In the genomic region with DNA sequence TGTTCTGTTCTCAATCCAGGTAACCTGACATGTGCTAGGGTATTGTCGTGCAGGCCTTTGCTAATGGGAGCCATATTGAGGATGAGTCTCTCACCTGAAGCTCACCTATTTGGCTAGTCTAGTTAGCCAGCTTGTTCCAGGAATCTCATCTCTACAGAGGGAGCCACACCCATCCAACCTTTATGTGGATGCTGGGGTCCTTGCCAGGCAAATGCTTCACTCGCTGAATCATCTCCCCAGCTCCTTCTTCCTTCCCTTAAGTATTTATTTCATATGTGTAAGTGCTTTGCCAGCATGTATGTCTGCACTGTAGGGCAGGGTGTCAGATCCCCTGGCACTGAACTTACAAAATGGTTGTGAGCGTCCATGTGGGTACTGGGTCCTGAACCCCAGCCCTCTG, we compare ENCODE assay signal across 24 mouse cellular contexts. TPM values are rescaled to one million over a fixed set of nuclear protein-coding genes. Genes with fewer than 3 reads are reported as not detected.
DNase-seq lines count a peak whose midpoint lies in the region; ATAC-seq and TF ChIP-seq lines count a peak whose summit lies in the region.
"Had no signal": no experiment of that assay in that cellular context is flagged by ENCODE, and none has a peak within 500 bp of the region (broad histone marks: within the 10 kb centered on the region; RNA-seq: fewer than 3 reads in every experiment).

No protein-coding gene starts in this region.

- H3K4me3 ChIP-seq in heart, embryonic 15.5 days, result no peak overlapping the region
- H3K4me3 ChIP-seq in heart, embryonic 10.5 days, result no peak overlapping the region
- no peak overlapping the region for H3K4me3 ChIP-seq in liver, embryonic 13.5 days (replicated peaks)
- H3K4me3 ChIP-seq in liver, embryonic 12.5 days, result no peak overlapping the region
- no peak overlapping the region for H3K4me3 ChIP-seq in ES-Bruce4 (ENCODE audit: low read depth, low read length)
- no peak overlapping the region for H3K4me3 ChIP-seq in embryonic fibroblast, embryonic 13.5 days (ENCODE audit: insufficient read depth, low read length)
- H3K4me3 ChIP-seq in hindbrain, embryonic 13.5 days, result no peak overlapping the region
- H3K4me3 ChIP-seq: forebrain, embryonic 15.5 days; layer of hippocampus, adult 2 months; limb, embryonic 13.5 days; stomach, embryonic 15.5 days had no signal

- peaks cover 93% of the 10 kb centered on the region for H3K36me3 ChIP-seq in heart, embryonic 15.5 days
- H3K36me3 ChIP-seq in heart, embryonic 10.5 days, result peaks cover 97% of the 10 kb centered on the region
- peaks cover 80% of the 10 kb centered on the region for H3K36me3 ChIP-seq in liver, embryonic 13.5 days
- peaks cover 87% of the 10 kb centered on the region for H3K36me3 ChIP-seq in liver, embryonic 12.5 days
- peaks cover 41% of the 10 kb centered on the region for H3K36me3 ChIP-seq in ES-Bruce4 (ENCODE audit: control insufficient read depth, insufficient read depth, low read length, poor library complexity, severe bottlenecking)
- H3K36me3 ChIP-seq in hindbrain, embryonic 13.5 days, result peaks cover 92% of the 10 kb centered on the region

- 76% methylated on average over 3 of the region's 3 CpGs for WGBS in heart, embryonic 15.5 days
- 91% methylated on average over 3 of the region's 3 CpGs for WGBS in heart, embryonic 10.5 days
- WGBS in liver, embryonic 13.5 days (ENCODE audit: insufficient replicate concordance), result 73% methylated on average over 3 of the region's 3 CpGs
- 80% methylated on average over 3 of the region's 3 CpGs for WGBS in liver, embryonic 12.5 days (ENCODE audit: insufficient replicate concordance)
- WGBS in hindbrain, embryonic 13.5 days, result 95% methylated on average over 3 of the region's 3 CpGs

- TF ChIP-seq EP300 in ES-Bruce4 (IDR thresholded peaks at IDR 0.05; ENCODE audit: insufficient read depth, low read depth, low read length), result no peak

- no peak for ATAC-seq in heart, embryonic 15.5 days (replicated peaks; ENCODE audit: insufficient number of reproducible peaks, insufficient read depth, low FRiP score, low read depth)
- no peak for ATAC-seq in liver, embryonic 13.5 days (ENCODE audit: low read depth)
- ATAC-seq in liver, embryonic 12.5 days, result no peak
- no peak for ATAC-seq in hindbrain, embryonic 13.5 days (ENCODE audit: low FRiP score)
- ATAC-seq: forebrain, embryonic 15.5 days had no signal

- no peak overlapping the region for H3K9ac ChIP-seq in heart, embryonic 15.5 days
- no peak overlapping the region for H3K9ac ChIP-seq in liver, embryonic 13.5 days
- no peak overlapping the region for H3K9ac ChIP-seq in liver, embryonic 12.5 days
- H3K9ac ChIP-seq in ES-Bruce4 (ENCODE audit: low read depth, poor library complexity, severe bottlenecking), result no peak overlapping the region
- H3K9ac ChIP-seq in hindbrain, embryonic 13.5 days, result no peak overlapping the region
- H3K9ac ChIP-seq: forebrain, embryonic 15.5 days; limb, embryonic 13.5 days; liver, embryonic 14.5 days; lung, embryonic 14.5 days; stomach, embryonic 15.5 days had no signal

- H3K4me1 ChIP-seq in heart, embryonic 15.5 days (replicated peaks), result peaks cover 30% of the 10 kb centered on the region
- H3K4me1 ChIP-seq in heart, embryonic 10.5 days, result peaks cover 23% of the 10 kb centered on the region
- peaks cover 24% of the 10 kb centered on the region for H3K4me1 ChIP-seq in liver, embryonic 13.5 days (replicated peaks)
- H3K4me1 ChIP-seq in liver, embryonic 12.5 days, result peaks cover 16% of the 10 kb centered on the region
- H3K4me1 ChIP-seq in ES-Bruce4 (ENCODE audit: control insufficient read depth, insufficient read depth, low read length), result peaks cover 4% of the 10 kb centered on the region
- H3K4me1 ChIP-seq in embryonic fibroblast, embryonic 13.5 days (ENCODE audit: control insufficient read depth, insufficient read depth, low read length), result peaks cover 45% of the 10 kb centered on the region
- H3K4me1 ChIP-seq in hindbrain, embryonic 13.5 days (replicated peaks), result no peaks in the 10 kb centered on the region
- H3K4me1 ChIP-seq: forebrain, embryonic 15.5 days; limb, embryonic 13.5 days had no signal

- no peak for DNase-seq in heart, embryonic 10.5 days (ENCODE audit: low spot score)
- DNase-seq in liver, embryonic 13.5 days, result no peak
- DNase-seq: cerebellum, adult 9-10 months; gastrocnemius, postnatal 10 days; kidney, postnatal 10 days; layer of hippocampus, postnatal 36 days; lung, embryonic 14.5 days; thymus, adult 18-20 months; thymus, postnatal 4 days had no signal

- H3K27ac ChIP-seq in heart, embryonic 15.5 days, result peak overlapping the region; percentile 16
- H3K27ac ChIP-seq in heart, embryonic 10.5 days, result no peak overlapping the region
- H3K27ac ChIP-seq in liver, embryonic 13.5 days, result peak overlapping the region; percentile 5; the same call in 1 of the 2 replicates
- H3K27ac ChIP-seq in liver, embryonic 12.5 days, result no peak overlapping the region
- peak overlapping the region; percentile 21; the same call in 1 of the 2 replicates for H3K27ac ChIP-seq in ES-Bruce4 (ENCODE audit: insufficient read depth, low read length)
- H3K27ac ChIP-seq in embryonic fibroblast, embryonic 13.5 days (ENCODE audit: insufficient read depth, low read length), result peak overlapping the region; percentile 99
- H3K27ac ChIP-seq in hindbrain, embryonic 13.5 days, result no peak overlapping the region
- H3K27ac ChIP-seq: forebrain, embryonic 15.5 days; layer of hippocampus, adult 2 months; limb, embryonic 13.5 days; liver, embryonic 14.5 days; stomach, embryonic 15.5 days had no signal

- H3K9me3 ChIP-seq in heart, embryonic 15.5 days (replicated peaks), result no peaks in the 10 kb centered on the region
- H3K9me3 ChIP-seq in heart, embryonic 10.5 days, result no peaks in the 10 kb centered on the region
- H3K9me3 ChIP-seq in liver, embryonic 13.5 days (replicated peaks), result no peaks in the 10 kb centered on the region
- no peaks in the 10 kb centered on the region for H3K9me3 ChIP-seq in liver, embryonic 12.5 days (replicated peaks)
- H3K9me3 ChIP-seq in ES-Bruce4 (replicated peaks; ENCODE audit: control insufficient read depth, insufficient read depth, low read length, poor library complexity, severe bottlenecking), result no peaks in the 10 kb centered on the region
- H3K9me3 ChIP-seq in hindbrain, embryonic 13.5 days, result no peaks in the 10 kb centered on the region
- H3K9me3 ChIP-seq: forebrain, embryonic 15.5 days; limb, embryonic 13.5 days; stomach, embryonic 15.5 days had no signal

- TF ChIP-seq CTCF in ES-Bruce4 (IDR thresholded peaks at IDR 0.05; ENCODE audit: low read depth, low read length), result no peak
- TF ChIP-seq CTCF in embryonic fibroblast, embryonic 13.5 days (IDR thresholded peaks at IDR 0.05; ENCODE audit: borderline replicate concordance, insufficient read depth, low read length), result no peak

- TF ChIP-seq POLR2A in ES-Bruce4 (IDR thresholded peaks at IDR 0.05; ENCODE audit: insufficient read depth, low read length), result no peak
- no peak for TF ChIP-seq POLR2A in embryonic fibroblast, embryonic 13.5 days (IDR thresholded peaks at IDR 0.05; ENCODE audit: low read depth, low read length)

- H3K4me2 ChIP-seq in heart, embryonic 15.5 days, result no peak overlapping the region
- H3K4me2 ChIP-seq in liver, embryonic 13.5 days, result no peak overlapping the region
- H3K4me2 ChIP-seq in liver, embryonic 12.5 days, result no peak overlapping the region
- H3K4me2 ChIP-seq in hindbrain, embryonic 13.5 days, result no peak overlapping the region
- H3K4me2 ChIP-seq: forebrain, embryonic 15.5 days; limb, embryonic 13.5 days; lung, embryonic 14.5 days; stomach, embryonic 15.5 days had no signal

- H3K27me3 ChIP-seq in heart, embryonic 15.5 days, result no peaks in the 10 kb centered on the region
- H3K27me3 ChIP-seq in heart, embryonic 10.5 days (ENCODE audit: insufficient read depth, poor library complexity, severe bottlenecking), result no peaks in the 10 kb centered on the region
- no peaks in the 10 kb centered on the region for H3K27me3 ChIP-seq in liver, embryonic 13.5 days
- no peaks in the 10 kb centered on the region for H3K27me3 ChIP-seq in liver, embryonic 12.5 days (replicated peaks)
- no peaks in the 10 kb centered on the region for H3K27me3 ChIP-seq in ES-Bruce4 (ENCODE audit: control insufficient read depth, insufficient read depth, low read length, poor library complexity, severe bottlenecking)
- no peaks in the 10 kb centered on the region for H3K27me3 ChIP-seq in hindbrain, embryonic 13.5 days
- H3K27me3 ChIP-seq: forebrain, embryonic 15.5 days; limb, embryonic 13.5 days; stomach, embryonic 15.5 days had no signal

RNA-seq across cellular contexts. Expression of gene Tpm4, which starts 11.8 kb away (rescaled TPM):
- polyA plus RNA-seq in heart, embryonic 15.5 days (2015; fragmentation: Nextera tagmentation; extraction: Ambion mirVana), result 330 and 373 TPM in 2 replicates
- polyA plus RNA-seq in heart, embryonic 10.5 days (2016; fragmentation: Nextera tagmentation; extraction: Ambion mirVana), result 447 and 556 TPM in 2 replicates
- 110 and 131 TPM in 2 replicates for polyA plus RNA-seq in liver, embryonic 13.5 days (2015; fragmentation: Nextera tagmentation; extraction: Ambion mirVana)
- polyA plus RNA-seq in liver, embryonic 12.5 days (2016; fragmentation: Nextera tagmentation; extraction: Ambion mirVana), result 160 and 165 TPM in 2 replicates
- polyA plus RNA-seq in ES-Bruce4 (2011; ENCODE audit: insufficient read depth, insufficient read length, low read depth, missing spikeins), result 280 and 293 TPM in 2 replicates
- 1,203 and 1,448 TPM in 2 replicates for polyA plus RNA-seq in embryonic fibroblast, embryonic 13.5 days (2011; ENCODE audit: insufficient read length, low read depth, missing spikeins)
- polyA plus RNA-seq in hindbrain, embryonic 13.5 days (2015; fragmentation: Nextera tagmentation; extraction: Ambion mirVana), result 221 and 233 TPM in 2 replicates

RNA-seq across cellular contexts. Expression of gene Rab8a, which starts 14.4 kb away (rescaled TPM):
- 68.4 and 77.8 TPM in 2 replicates for polyA plus RNA-seq in heart, embryonic 15.5 days (2015; fragmentation: Nextera tagmentation; extraction: Ambion mirVana)
- 89.0 and 104 TPM in 2 replicates for polyA plus RNA-seq in heart, embryonic 10.5 days (2016; fragmentation: Nextera tagmentation; extraction: Ambion mirVana)
- polyA plus RNA-seq in liver, embryonic 13.5 days (2015; fragmentation: Nextera tagmentation; extraction: Ambion mirVana), result 75.4 and 97.2 TPM in 2 replicates
- polyA plus RNA-seq in liver, embryonic 12.5 days (2016; fragmentation: Nextera tagmentation; extraction: Ambion mirVana), result 82.3 and 86.1 TPM in 2 replicates
- polyA plus RNA-seq in ES-Bruce4 (2011; ENCODE audit: insufficient read depth, insufficient read length, low read depth, missing spikeins), result 108 and 115 TPM in 2 replicates
- 102 and 115 TPM in 2 replicates for polyA plus RNA-seq in embryonic fibroblast, embryonic 13.5 days (2011; ENCODE audit: insufficient read length, low read depth, missing spikeins)
- 94.1 and 96.0 TPM in 2 replicates for polyA plus RNA-seq in hindbrain, embryonic 13.5 days (2015; fragmentation: Nextera tagmentation; extraction: Ambion mirVana)

RNA-seq across cellular contexts. Expression of gene Olfr374, which starts 39.7 kb away (rescaled TPM):
- not detected in 2 replicates for polyA plus RNA-seq in heart, embryonic 15.5 days (2015; fragmentation: Nextera tagmentation; extraction: Ambion mirVana)
- not detected in 2 replicates for polyA plus RNA-seq in heart, embryonic 10.5 days (2016; fragmentation: Nextera tagmentation; extraction: Ambion mirVana)
- not detected in 2 replicates for polyA plus RNA-seq in liver, embryonic 13.5 days (2015; fragmentation: Nextera tagmentation; extraction: Ambion mirVana)
- polyA plus RNA-seq in liver, embryonic 12.5 days (2016; fragmentation: Nextera tagmentation; extraction: Ambion mirVana), result not detected in 2 replicates
- polyA plus RNA-seq in ES-Bruce4 (2011; ENCODE audit: insufficient read depth, insufficient read length, low read depth, missing spikeins), result 0.37 and 0.53 TPM in 2 replicates
- 0.40 TPM in 1 of 2 replicates, not detected in the other for polyA plus RNA-seq in embryonic fibroblast, embryonic 13.5 days (2011; ENCODE audit: insufficient read length, low read depth, missing spikeins)
- 0.05 TPM in 1 of 2 replicates, not detected in the other for polyA plus RNA-seq in hindbrain, embryonic 13.5 days (2015; fragmentation: Nextera tagmentation; extraction: Ambion mirVana)
- polyA plus RNA-seq: brain, embryonic 14.5 days; forebrain, embryonic 15.5 days; hindbrain, embryonic 11.5 days; kidney, adult 2 months; limb, embryonic 13.5 days; liver, embryonic 14.5 days; midbrain, postnatal 0 days; stomach, embryonic 15.5 days had no signal

RNA-seq across cellular contexts. Expression of gene Hsh2d, which starts 42.9 kb away (rescaled TPM):
- polyA plus RNA-seq in heart, embryonic 15.5 days (2015; fragmentation: Nextera tagmentation; extraction: Ambion mirVana), result 0.20 and 0.27 TPM in 2 replicates
- polyA plus RNA-seq in heart, embryonic 10.5 days (2016; fragmentation: Nextera tagmentation; extraction: Ambion mirVana), result 0.13 TPM in 1 of 2 replicates, not detected in the other
- 0.16 and 0.29 TPM in 2 replicates for polyA plus RNA-seq in liver, embryonic 13.5 days (2015; fragmentation: Nextera tagmentation; extraction: Ambion mirVana)
- 0.28 and 0.32 TPM in 2 replicates for polyA plus RNA-seq in liver, embryonic 12.5 days (2016; fragmentation: Nextera tagmentation; extraction: Ambion mirVana)
- 0.49 TPM in 1 of 2 replicates, not detected in the other for polyA plus RNA-seq in ES-Bruce4 (2011; ENCODE audit: insufficient read depth, insufficient read length, low read depth, missing spikeins)
- polyA plus RNA-seq in embryonic fibroblast, embryonic 13.5 days (2011; ENCODE audit: insufficient read length, low read depth, missing spikeins), result not detected in 2 replicates
- not detected in 2 replicates for polyA plus RNA-seq in hindbrain, embryonic 13.5 days (2015; fragmentation: Nextera tagmentation; extraction: Ambion mirVana)
- polyA plus RNA-seq: forebrain, embryonic 15.5 days; hindbrain, embryonic 11.5 days; limb, embryonic 13.5 days; midbrain, postnatal 0 days; neural tube, embryonic 14.5 days had no signal

Comparison
In these comparisons a context has a peak if more than half of its experiments do, and no peak if none do; other contexts are left out.
1. H3K27ac ChIP-seq: peak in heart, embryonic 15.5 days (single experiment), liver, embryonic 13.5 days (single experiment), ES-Bruce4 (single experiment) and embryonic fibroblast, embryonic 13.5 days (single experiment); none in heart, embryonic 10.5 days (single experiment), liver, embryonic 12.5 days (single experiment) and hindbrain, embryonic 13.5 days (single experiment).